Mouse (Mus musculus) thymus, postnatal 10 days (tissue): ENCODE data around the gene Gm21693.
"Not testable (repeated sequence)": the region's sequence is repeated elsewhere in the genome, so short reads cannot be mapped to it uniquely, and the experiment has no call there.

Experiments used
- DNase-seq, 2 experiments: peaks; one replicate each; pipeline ENCODE4 v3.0.0; 2021; ENCODE audit warnings: low spot score in 2 of 2

Gene Gm21693

DNA sequence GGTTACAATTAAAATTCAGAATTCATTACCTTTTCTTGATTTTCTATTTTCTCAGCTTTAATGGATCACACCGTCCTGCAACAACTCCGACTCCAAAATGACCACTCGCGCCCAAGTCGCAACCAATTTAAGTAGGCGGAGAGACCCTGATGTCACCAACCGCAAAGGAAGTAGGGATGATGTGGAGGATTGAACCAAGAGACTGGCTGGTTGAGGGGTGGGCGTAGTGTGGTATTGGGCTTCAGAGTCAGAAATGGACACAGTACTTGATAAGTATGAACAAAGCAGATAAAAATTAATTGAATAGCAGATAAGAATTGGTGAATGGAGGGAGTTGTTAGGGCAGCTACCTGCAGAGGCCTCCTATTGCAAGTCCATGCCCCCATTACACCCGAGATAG is at the start of gene Gm21693:
TSS of gene Gm21693 (minus strand) at position 101 of the 400 bp plus-strand sequence.
- DNase-seq = not testable (repeated sequence)

DNA sequence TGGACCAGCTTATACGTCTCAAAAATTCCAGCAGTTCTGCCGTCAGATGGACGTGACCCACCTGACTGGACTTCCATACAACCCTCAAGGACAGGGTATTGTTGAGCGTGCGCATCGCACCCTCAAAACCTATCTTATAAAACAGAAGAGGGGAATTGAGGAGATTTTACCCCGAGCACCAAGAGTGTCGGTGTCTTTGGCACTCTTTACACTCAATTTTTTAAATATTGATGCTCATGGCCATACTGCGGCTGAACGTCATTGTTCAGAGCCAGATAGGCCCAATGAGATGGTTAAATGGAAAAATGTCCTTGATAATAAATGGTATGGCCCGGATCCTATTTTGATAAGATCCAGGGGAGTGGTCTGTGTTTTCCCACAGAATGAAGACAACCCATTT is 4.5 kb downstream of the Gm21693 start:
- DNase-seq = not testable (repeated sequence)

DNA sequence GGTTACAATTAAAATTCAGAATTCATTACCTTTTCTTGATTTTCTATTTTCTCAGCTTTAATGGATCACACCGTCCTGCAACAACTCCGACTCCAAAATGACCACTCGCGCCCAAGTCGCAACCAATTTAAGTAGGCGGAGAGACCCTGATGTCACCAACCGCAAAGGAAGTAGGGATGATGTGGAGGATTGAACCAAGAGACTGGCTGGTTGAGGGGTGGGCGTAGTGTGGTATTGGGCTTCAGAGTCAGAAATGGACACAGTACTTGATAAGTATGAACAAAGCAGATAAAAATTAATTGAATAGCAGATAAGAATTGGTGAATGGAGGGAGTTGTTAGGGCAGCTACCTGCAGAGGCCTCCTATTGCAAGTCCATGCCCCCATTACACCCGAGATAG is 38.8 kb downstream of the Gm21693 start, which contains the start of gene Gm21677:
TSS of gene Gm21677 (minus strand) at position 101 of the 400 bp plus-strand sequence.
- DNase-seq = not testable (repeated sequence)
